Mouse (Mus musculus) liver, embryonic 12.5 days (tissue): ENCODE measurements around the gene Rad51b. TPM values are rescaled to one million over a fixed set of nuclear protein-coding genes. Genes with fewer than 3 reads are reported as not detected.

ENCODE experiments used
- ATAC-seq: fragments of 200-750 bp; cut with Nextera tagmentation; 2 replicates; pipeline ENCODE4 v1.8.0; 2017; ENCODE audit warnings: moderate number of reproducible peaks, mild to moderate bottlenecking, moderate library complexity
- H3K27ac ChIP-seq: fragments of 300-500 bp; sonication (generic); 2 replicates; pipeline ENCODE4 v1.5.1; 2016; ENCODE audit warnings: mild to moderate bottlenecking
- H3K27me3 ChIP-seq: fragments of 300-500 bp; sonication (generic); replicated peaks from 2 replicates; pipeline ENCODE4 v1.6.1; 2016; ENCODE audit warnings: mild to moderate bottlenecking, moderate library complexity
- H3K36me3 ChIP-seq: fragments of 300-500 bp; sonication (generic); 2 replicates; pipeline ENCODE4 v1.6.1; 2016; ENCODE audit warnings: mild to moderate bottlenecking, moderate library complexity
- H3K4me1 ChIP-seq: fragments of 300-500 bp; sonication (generic); 2 replicates; pipeline ENCODE4 v1.6.1; 2016
- H3K4me2 ChIP-seq: fragments of 300-500 bp; sonication (generic); 2 replicates; pipeline ENCODE4 v1.6.1; 2016; ENCODE audit warnings: mild to moderate bottlenecking, moderate library complexity
- H3K4me3 ChIP-seq: fragments of 300-500 bp; sonication (generic); 2 replicates; pipeline ENCODE4 v1.5.1; 2016; ENCODE audit warnings: mild to moderate bottlenecking, moderate library complexity
- H3K9ac ChIP-seq: fragments of 300-500 bp; sonication (generic); 2 replicates; pipeline ENCODE4 v1.6.1; 2016; ENCODE audit warnings: mild to moderate bottlenecking, moderate library complexity
- H3K9me3 ChIP-seq: fragments of 300-500 bp; sonication (generic); replicated peaks from 2 replicates; pipeline ENCODE4 v1.6.1; 2016; ENCODE audit warnings: mild to moderate bottlenecking, moderate library complexity
- WGBS: fragments of 180-500 bp; shearing (Covaris S2); methylation state at CpG from one replicate; pipeline ENCODE4 v1.1.7; 2016; ENCODE audit not compliant: insufficient replicate concordance; 5-methylcytosine and 5-hydroxymethylcytosine counted together
- polyA plus RNA-seq: library from polyadenylated mRNA; unstranded; fragments of >200 nt; fragmentation: Nextera tagmentation; extraction: Ambion mirVana; gene quantifications from 2 replicates; pipeline ENCODE4 v1.2.1, GENCODE M21; 2016

Gene Rad51b
- polyA plus RNA-seq, 1 experiment from 2014 or later = 7.5 TPM

DNA sequence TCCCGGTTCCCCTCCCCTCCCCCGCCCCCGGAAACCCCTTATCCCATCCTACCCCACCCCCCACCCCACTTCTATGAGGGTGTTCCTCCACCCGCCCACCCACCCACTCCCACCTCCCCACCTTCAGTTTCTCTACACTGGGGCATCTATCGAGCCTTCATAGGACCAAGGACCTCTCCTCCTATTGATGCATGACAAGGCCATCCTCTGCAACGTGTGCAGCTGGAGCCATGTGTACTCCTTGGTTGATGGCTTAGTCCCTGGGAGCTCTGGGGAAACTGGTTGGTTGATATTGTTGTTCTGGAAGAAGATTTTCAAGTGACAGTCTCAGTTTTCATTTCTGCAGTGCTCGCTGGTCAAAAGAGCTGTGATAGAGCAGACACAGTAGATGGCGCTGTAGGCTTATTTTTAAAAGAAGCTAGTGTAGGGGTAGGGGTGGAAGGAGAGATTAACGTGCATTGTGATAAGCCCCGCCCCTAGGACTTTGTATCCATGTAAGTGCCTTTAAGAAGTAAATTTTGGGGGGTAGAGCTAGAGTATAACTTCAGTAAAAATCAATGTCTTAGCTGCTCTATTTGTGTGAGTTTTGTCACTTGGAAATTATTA is 61.6 kb downstream of the Rad51b start:
- H3K27me3 ChIP-seq = no peaks in the 10 kb centered on the region
- H3K36me3 ChIP-seq = no peaks in the 10 kb centered on the region
- no peak overlapping the region for H3K4me2 ChIP-seq
- H3K4me3 ChIP-seq = no peak overlapping the region
- no peaks in the 10 kb centered on the region for H3K9me3 ChIP-seq
- 20% methylated on average over 8 of the region's 10 CpGs for WGBS
- H3K27ac ChIP-seq = no peak overlapping the region
- ATAC-seq = 0 out of 2 replicates have a peak, but pooled peaks have one; percentile 44
- peaks cover 6% of the 10 kb centered on the region; the same call in 1 of the 2 replicates for H3K4me1 ChIP-seq
- no peak overlapping the region for H3K9ac ChIP-seq

GRCm38 (mm10) chr12:79359404-79359803 is 62.3 kb downstream of the Rad51b start:
- ATAC-seq = no peak
- WGBS = 83% methylated on average over 2 of the region's 2 CpGs
- H3K9ac ChIP-seq = no peak overlapping the region
- no peak overlapping the region for H3K4me3 ChIP-seq
- no peak overlapping the region for H3K27ac ChIP-seq
- no peaks in the 10 kb centered on the region for H3K36me3 ChIP-seq
- H3K4me1 ChIP-seq = peaks cover 6% of the 10 kb centered on the region; the same call in 1 of the 2 replicates
- no peaks in the 10 kb centered on the region for H3K9me3 ChIP-seq
- H3K27me3 ChIP-seq = no peaks in the 10 kb centered on the region
- no peak overlapping the region for H3K4me2 ChIP-seq

DNA sequence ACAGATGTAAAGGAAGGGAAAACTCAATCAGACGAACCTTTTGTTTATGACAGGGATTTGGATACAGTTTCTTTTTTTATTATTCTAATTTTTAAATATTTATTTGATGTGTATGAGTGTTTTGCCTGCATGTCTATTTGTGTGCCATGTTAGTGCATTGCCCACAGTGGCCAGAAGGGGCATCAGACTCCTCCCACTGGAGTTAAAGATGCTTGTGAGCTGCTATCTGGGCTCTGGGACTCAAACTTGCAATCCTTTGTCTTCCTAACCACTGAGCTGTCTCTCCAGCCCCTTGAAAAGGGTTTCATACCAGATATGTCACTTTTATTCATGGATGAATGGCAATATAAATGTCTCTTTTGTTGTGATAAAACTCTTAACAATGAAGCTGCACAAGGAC is 65.1 kb downstream of the Rad51b start:
- no peak overlapping the region for H3K27ac ChIP-seq
- H3K4me2 ChIP-seq = no peak overlapping the region
- no peaks in the 10 kb centered on the region for H3K9me3 ChIP-seq
- H3K9ac ChIP-seq = no peak overlapping the region
- peaks cover 6% of the 10 kb centered on the region; the same call in 1 of the 2 replicates for H3K4me1 ChIP-seq
- no peaks in the 10 kb centered on the region for H3K27me3 ChIP-seq
- no peak for ATAC-seq
- H3K4me3 ChIP-seq = no peak overlapping the region
- no peaks in the 10 kb centered on the region for H3K36me3 ChIP-seq
- WGBS = 12% methylated on average over 1 of the region's 1 CpGs

DNA sequence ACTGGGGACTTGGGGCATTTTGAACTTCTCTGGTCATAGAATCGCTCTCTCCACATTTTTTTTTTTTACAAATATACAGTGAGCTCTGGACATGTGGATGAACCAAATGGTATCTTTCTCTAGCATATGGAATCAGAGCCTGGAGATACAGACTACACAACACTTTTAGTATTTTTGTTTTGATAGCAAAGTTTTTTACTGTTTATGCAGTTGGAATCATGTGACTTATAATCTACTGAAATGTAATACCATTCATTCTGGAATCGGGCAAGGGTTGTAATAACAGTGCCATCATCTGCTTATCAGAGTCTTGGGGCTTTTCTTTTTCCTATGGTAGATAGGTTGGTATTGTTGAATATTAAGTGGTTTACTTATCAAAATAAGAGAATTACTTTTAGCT is 67.2 kb downstream of the Rad51b start:
- Histone ChIP-seq H3K27me3 (no peaks in the 10 kb centered on the region), H3K9ac (no peak overlapping the region), H3K4me1 (no peaks in the 10 kb centered on the region), H3K36me3 (0 out of 2 replicates have a peak, but pooled peaks cover 2% of the 10 kb centered on the region), H3K9me3 (no peaks in the 10 kb centered on the region), H3K4me2 (no peak overlapping the region), H3K4me3 (no peak overlapping the region), H3K27ac (no peak overlapping the region)
- no peak for ATAC-seq
- WGBS = 70% methylated on average over 2 of the region's 2 CpGs

GRCm38 (mm10) chr12:79368818-79369217 is 71.7 kb downstream of the Rad51b start:
- H3K4me1 ChIP-seq = no peaks in the 10 kb centered on the region
- 75% methylated on average over 3 of the region's 3 CpGs for WGBS
- no peak overlapping the region for H3K4me3 ChIP-seq
- no peak for ATAC-seq
- H3K9ac ChIP-seq = no peak overlapping the region
- no peaks in the 10 kb centered on the region for H3K27me3 ChIP-seq
- H3K36me3 ChIP-seq = 0 out of 2 replicates have a peak, but pooled peaks cover 2% of the 10 kb centered on the region
- H3K27ac ChIP-seq = no peak overlapping the region
- H3K9me3 ChIP-seq = no peaks in the 10 kb centered on the region
- H3K4me2 ChIP-seq = no peak overlapping the region

DNA sequence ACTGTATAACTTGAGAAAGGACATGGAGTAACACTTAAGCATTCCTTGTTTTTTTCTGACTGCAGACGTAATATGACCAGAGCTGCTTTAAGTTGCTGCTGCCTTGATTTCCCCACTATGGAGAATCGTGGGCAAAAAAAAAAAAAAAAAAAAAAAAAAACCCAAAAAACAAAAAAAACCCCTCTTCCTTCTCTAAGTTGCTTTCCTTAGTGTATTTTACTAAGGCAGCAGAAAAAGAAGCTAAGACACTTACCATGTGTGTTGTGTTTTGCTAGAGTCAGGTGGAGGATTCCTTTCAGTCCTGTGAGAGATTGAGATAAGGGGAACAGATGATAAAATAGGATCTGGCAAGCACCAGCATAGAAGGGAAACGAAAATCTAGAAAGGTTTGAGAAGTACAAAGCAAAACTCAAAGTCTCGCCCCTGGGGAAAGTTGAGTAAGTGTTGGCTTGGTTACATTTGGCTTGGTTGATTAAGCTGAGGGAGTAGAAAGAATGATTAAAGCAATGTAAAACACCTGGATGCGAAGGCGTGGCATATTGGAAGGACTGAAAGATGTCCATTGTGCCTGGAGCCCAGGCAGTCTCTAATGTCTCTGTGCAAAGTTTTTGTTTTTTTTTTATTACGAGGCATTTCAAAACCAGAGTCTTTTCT is 72.6 kb downstream of the Rad51b start:
- Histone ChIP-seq H3K4me1 (no peaks in the 10 kb centered on the region), H3K4me2 (no peak overlapping the region), H3K9me3 (no peaks in the 10 kb centered on the region), H3K27me3 (no peaks in the 10 kb centered on the region), H3K9ac (no peak overlapping the region), H3K4me3 (no peak overlapping the region), H3K27ac (no peak overlapping the region), H3K36me3 (0 out of 2 replicates have a peak, but pooled peaks cover 2% of the 10 kb centered on the region)
- 65% methylated on average over 7 of the region's 7 CpGs for WGBS
- ATAC-seq = no peak

DNA sequence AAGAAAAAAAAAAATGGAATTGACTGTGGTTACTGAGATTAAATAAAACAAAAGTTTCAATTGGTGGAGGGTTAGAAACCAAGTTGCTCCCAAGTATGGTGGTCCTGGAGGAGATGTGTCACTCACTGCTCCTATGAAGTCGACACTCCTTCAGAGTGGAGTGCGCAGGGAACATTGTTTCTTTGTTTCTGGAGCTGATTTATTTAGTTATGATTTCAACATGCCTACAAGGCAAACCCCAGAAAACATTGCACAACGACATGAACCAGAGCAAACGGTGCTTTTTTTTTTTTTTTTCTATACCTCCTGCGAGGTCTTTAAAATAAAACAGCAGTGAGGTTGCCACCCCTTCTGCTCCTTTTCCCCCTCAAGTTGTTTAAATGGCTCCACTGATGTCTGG is 75.6 kb downstream of the Rad51b start:
- WGBS = 58% methylated on average over 5 of the region's 5 CpGs

GRCm38 (mm10) chr12:79377378-79377777 is 80.3 kb downstream of the Rad51b start:
- WGBS = 60% methylated on average over 1 of the region's 1 CpGs

More for the DNA sequence above, 75.6 kb downstream of the Rad51b start:
- no peak for ATAC-seq
- Histone ChIP-seq H3K4me1 (no peaks in the 10 kb centered on the region), H3K4me3 (no peak overlapping the region), H3K9me3 (no peaks in the 10 kb centered on the region), H3K9ac (no peak overlapping the region), H3K27me3 (no peaks in the 10 kb centered on the region), H3K36me3 (no peaks in the 10 kb centered on the region), H3K27ac (no peak overlapping the region), H3K4me2 (no peak overlapping the region)

GRCm38 (mm10) chr12:79377861-79378260 is 80.8 kb downstream of the Rad51b start:
- H3K4me2 ChIP-seq = no peak overlapping the region

More at GRCm38 (mm10) chr12:79377378-79377777, 80.3 kb downstream of the Rad51b start:
- Histone ChIP-seq H3K4me2 (no peak overlapping the region), H3K36me3 (no peaks in the 10 kb centered on the region), H3K4me1 (peaks cover 7% of the 10 kb centered on the region), H3K9me3 (no peaks in the 10 kb centered on the region), H3K27me3 (no peaks in the 10 kb centered on the region), H3K9ac (no peak overlapping the region), H3K4me3 (no peak overlapping the region), H3K27ac (no peak overlapping the region)
- ATAC-seq = no peak

GRCm38 (mm10) chr12:79380190-79380589 is 83.1 kb downstream of the Rad51b start:
- H3K4me3 ChIP-seq = no peak overlapping the region
- peaks cover 26% of the 10 kb centered on the region for H3K4me1 ChIP-seq
- no peak overlapping the region for H3K27ac ChIP-seq
- no peak overlapping the region for H3K4me2 ChIP-seq
- 87% methylated on average over 1 of the region's 1 CpGs for WGBS
- H3K9ac ChIP-seq = no peak overlapping the region
- no peaks in the 10 kb centered on the region for H3K36me3 ChIP-seq
- ATAC-seq = no peak
- H3K9me3 ChIP-seq = no peaks in the 10 kb centered on the region
- H3K27me3 ChIP-seq = no peaks in the 10 kb centered on the region

More at GRCm38 (mm10) chr12:79377861-79378260, 80.8 kb downstream of the Rad51b start:
- 61% methylated on average over 4 of the region's 4 CpGs for WGBS
- Histone ChIP-seq H3K4me1 (peaks cover 8% of the 10 kb centered on the region), H3K9me3 (no peaks in the 10 kb centered on the region), H3K27me3 (no peaks in the 10 kb centered on the region), H3K36me3 (no peaks in the 10 kb centered on the region), H3K27ac (no peak overlapping the region), H3K9ac (no peak overlapping the region), H3K4me3 (no peak overlapping the region)
- no peak for ATAC-seq

GRCm38 (mm10) chr12:79381489-79381888 is 84.4 kb downstream of the Rad51b start:
- H3K36me3 ChIP-seq = no peaks in the 10 kb centered on the region
- peaks cover 29% of the 10 kb centered on the region for H3K4me1 ChIP-seq
- ATAC-seq = no peak
- H3K4me2 ChIP-seq = no peak overlapping the region
- H3K27me3 ChIP-seq = no peaks in the 10 kb centered on the region
- H3K9me3 ChIP-seq = no peaks in the 10 kb centered on the region
- WGBS = 53% methylated on average over 3 of the region's 3 CpGs
- H3K27ac ChIP-seq = no peak overlapping the region
- H3K4me3 ChIP-seq = no peak overlapping the region
- no peak overlapping the region for H3K9ac ChIP-seq

DNA sequence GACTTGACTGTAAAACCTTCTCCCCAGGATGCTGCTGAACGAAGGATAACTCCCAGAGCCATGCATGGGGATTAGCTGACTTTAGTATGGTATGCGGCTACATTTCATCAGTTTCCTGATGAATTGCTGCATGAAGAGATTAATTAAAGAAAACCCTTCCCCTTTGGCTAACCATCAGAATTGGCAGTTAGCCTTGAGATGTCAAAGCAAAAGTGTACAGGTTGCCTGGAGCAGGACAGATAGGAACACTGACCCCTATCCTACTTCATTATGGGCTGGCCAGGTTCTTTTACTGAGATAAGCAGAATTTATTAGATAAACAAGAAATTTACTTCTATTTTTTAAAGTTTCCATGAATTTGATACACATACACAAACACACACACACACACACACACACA is 85.3 kb downstream of the Rad51b start:
- no peak overlapping the region for H3K4me3 ChIP-seq
- H3K36me3 ChIP-seq = no peaks in the 10 kb centered on the region
- no peak overlapping the region for H3K4me2 ChIP-seq
- WGBS = 81% methylated on average over 2 of the region's 2 CpGs
- H3K4me1 ChIP-seq = peaks cover 29% of the 10 kb centered on the region
- H3K27ac ChIP-seq = no peak overlapping the region
- no peak overlapping the region for H3K9ac ChIP-seq
- no peak for ATAC-seq
- no peaks in the 10 kb centered on the region for H3K9me3 ChIP-seq
- H3K27me3 ChIP-seq = no peaks in the 10 kb centered on the region
